ENCODE assay signal across 8 mouse cellular contexts in the genomic region with DNA sequence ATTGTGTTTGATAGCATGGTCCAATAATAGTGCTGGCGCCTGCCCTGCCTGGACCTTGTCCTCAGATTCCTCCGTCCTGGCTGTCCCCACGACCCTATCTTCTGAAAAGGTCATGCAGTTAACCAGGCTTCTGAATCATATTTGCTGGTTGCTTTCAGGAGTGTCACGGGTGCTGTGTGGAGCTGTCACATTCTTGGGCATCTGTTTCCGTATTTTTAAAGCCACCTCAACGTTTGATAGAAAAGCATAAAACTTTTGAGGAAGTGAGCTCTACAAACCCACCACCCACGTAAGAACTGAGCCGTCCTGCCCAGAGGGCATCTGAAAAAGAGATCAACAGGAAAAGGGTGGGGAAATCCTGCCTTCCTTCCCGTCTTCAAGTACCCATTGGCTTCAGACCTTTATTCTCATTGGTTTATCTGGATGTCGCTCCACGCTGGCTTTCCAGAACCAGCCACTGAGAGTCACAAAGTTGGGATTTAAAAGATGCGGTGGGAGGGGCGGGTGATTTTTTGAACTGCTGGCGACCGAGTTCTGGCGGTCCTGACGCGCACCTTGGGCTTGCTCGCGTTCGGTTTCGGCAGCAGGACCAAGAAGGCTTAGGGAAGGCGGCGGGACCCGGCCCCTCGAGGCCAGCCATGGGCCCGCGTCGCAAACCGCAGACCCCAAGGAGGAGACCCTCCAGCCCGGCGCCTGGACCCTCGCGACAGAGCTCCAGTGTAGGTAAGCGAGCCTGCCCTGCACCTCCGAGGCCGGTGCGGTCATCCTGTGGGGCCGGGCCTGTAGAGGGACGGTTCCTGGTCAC. TPM values are rescaled to one million over a fixed set of nuclear protein-coding genes. Genes with fewer than 3 reads are reported as not detected.
DNase-seq lines count a peak whose midpoint lies in the region; ATAC-seq and TF ChIP-seq lines count a peak whose summit lies in the region.

TSS of gene Cenpa (plus strand) at position 387 of the 805 bp plus-strand sequence.

- peak within 1 kb of the TSS; percentile 91 for H3K9ac ChIP-seq in heart, embryonic 12.5 days
- peak within 1 kb of the TSS; percentile 75 for H3K9ac ChIP-seq in kidney, postnatal 0 days (ENCODE audit: low read depth, low read length)
- peak within 1 kb of the TSS; percentile 95 for H3K9ac ChIP-seq in liver, embryonic 11.5 days (ENCODE audit: low read depth, low read length)
- peak within 1 kb of the TSS; percentile 70 for H3K9ac ChIP-seq in stomach, embryonic 14.5 days (replicated peaks; ENCODE audit: low read depth, low read length)

- H3K27me3 ChIP-seq in heart, embryonic 12.5 days (replicated peaks): no peaks in the 10 kb centered on the region
- H3K27me3 ChIP-seq in kidney, postnatal 0 days (ENCODE audit: insufficient read depth, low read length): no peaks in the 10 kb centered on the region
- H3K27me3 ChIP-seq in liver, embryonic 11.5 days (replicated peaks; ENCODE audit: control insufficient read depth, insufficient read depth, low read length): no peaks in the 10 kb centered on the region
- no peaks in the 10 kb centered on the region for H3K27me3 ChIP-seq in stomach, embryonic 14.5 days (ENCODE audit: control insufficient read depth, insufficient read depth, low read length)

- peaks cover 24% of the 10 kb centered on the region for H3K36me3 ChIP-seq in heart, embryonic 12.5 days
- H3K36me3 ChIP-seq in kidney, postnatal 0 days (ENCODE audit: insufficient read depth, low read length): no peaks in the 10 kb centered on the region
- H3K36me3 ChIP-seq in liver, embryonic 11.5 days (ENCODE audit: control insufficient read depth, insufficient read depth, low read length): peaks cover 27% of the 10 kb centered on the region
- H3K36me3 ChIP-seq in stomach, embryonic 14.5 days (ENCODE audit: control insufficient read depth, insufficient read depth, low read length): peaks cover 11% of the 10 kb centered on the region; the same call in 1 of the 2 replicates

- no peaks in the 10 kb centered on the region for H3K9me3 ChIP-seq in heart, embryonic 12.5 days (replicated peaks)
- no peaks in the 10 kb centered on the region for H3K9me3 ChIP-seq in kidney, postnatal 0 days (replicated peaks; ENCODE audit: low read length)
- H3K9me3 ChIP-seq in liver, embryonic 11.5 days (ENCODE audit: control insufficient read depth, low read length): no peaks in the 10 kb centered on the region
- no peaks in the 10 kb centered on the region for H3K9me3 ChIP-seq in stomach, embryonic 14.5 days (ENCODE audit: control insufficient read depth, low read depth, low read length)

- H3K27ac ChIP-seq in heart, embryonic 12.5 days (ENCODE audit: poor library complexity, severe bottlenecking): peak within 1 kb of the TSS; percentile 95
- peak within 1 kb of the TSS; percentile 90 for H3K27ac ChIP-seq in kidney, postnatal 0 days
- peak within 1 kb of the TSS; percentile 82 for H3K27ac ChIP-seq in liver, embryonic 11.5 days (ENCODE audit: low read depth, low read length)
- peak within 1 kb of the TSS; percentile 76 for H3K27ac ChIP-seq in stomach, embryonic 14.5 days (ENCODE audit: low read length)

- ATAC-seq in erythroid progenitor cell, adult 5-6 weeks (replicated peaks; ENCODE audit: low FRiP score, poor library complexity, severe bottlenecking): peak; percentile 92
- peak; percentile 92 for ATAC-seq in heart, embryonic 12.5 days (ENCODE audit: insufficient number of reproducible peaks, low FRiP score)
- peak; percentile 91 for ATAC-seq in kidney, postnatal 0 days (replicated peaks; ENCODE audit: low FRiP score, low read depth)
- peak; percentile 93 for ATAC-seq in liver, embryonic 11.5 days (replicated peaks; ENCODE audit: low FRiP score)
- peak; percentile 95 for ATAC-seq in stomach, embryonic 14.5 days (ENCODE audit: insufficient number of reproducible peaks, insufficient read depth, low FRiP score, low read depth)

- no peak for TF ChIP-seq CTCF in kidney, postnatal 0 days (IDR thresholded peaks at IDR 0.05; ENCODE audit: low read depth)

- under 1% methylated on average over 40 of the region's 40 CpGs for WGBS in heart, embryonic 12.5 days
- WGBS in kidney, postnatal 0 days: under 1% methylated on average over 40 of the region's 40 CpGs
- under 1% methylated on average over 40 of the region's 40 CpGs for WGBS in liver, embryonic 11.5 days
- WGBS in stomach, embryonic 14.5 days: under 1% methylated on average over 40 of the region's 40 CpGs

- peak within 1 kb of the TSS; percentile 98 for H3K4me3 ChIP-seq in heart, embryonic 12.5 days
- peak within 1 kb of the TSS; percentile 94 for H3K4me3 ChIP-seq in kidney, postnatal 0 days (replicated peaks; ENCODE audit: low read depth, low read length)
- peak within 1 kb of the TSS; percentile 88 for H3K4me3 ChIP-seq in liver, embryonic 11.5 days (ENCODE audit: low read depth, low read length)
- peak within 1 kb of the TSS; percentile 77 for H3K4me3 ChIP-seq in stomach, embryonic 14.5 days (ENCODE audit: low read depth, low read length)

- peak; percentile 97 for DNase-seq in CD4-positive helper T cell, adult 2 months (ENCODE audit: low read depth, low spot score)
- DNase-seq in brain, embryonic 18.5 days (ENCODE audit: low read depth, low spot score): peak; percentile 89
- peak; percentile 99 for DNase-seq in kidney, postnatal 0 days (ENCODE audit: low spot score)
- DNase-seq in liver, embryonic 11.5 days (ENCODE audit: low spot score): peak; percentile 84
- DNase-seq in naive thymus-derived CD4-positive, alpha-beta T cell, adult 2 months (ENCODE audit: low read depth): peak; percentile 95

- H3K4me1 ChIP-seq in heart, embryonic 12.5 days (replicated peaks): peaks cover 23% of the 10 kb centered on the region
- no peaks in the 10 kb centered on the region for H3K4me1 ChIP-seq in kidney, postnatal 0 days (replicated peaks; ENCODE audit: insufficient read depth, low read length)
- peaks cover 17% of the 10 kb centered on the region for H3K4me1 ChIP-seq in liver, embryonic 11.5 days (replicated peaks; ENCODE audit: control insufficient read depth, insufficient read depth, low read length)
- H3K4me1 ChIP-seq in stomach, embryonic 14.5 days (ENCODE audit: control insufficient read depth, insufficient read depth, low read length): peaks cover 10% of the 10 kb centered on the region

- H3K4me2 ChIP-seq in heart, embryonic 12.5 days: peak within 1 kb of the TSS; percentile 85
- H3K4me2 ChIP-seq in kidney, postnatal 0 days (ENCODE audit: low read length): peak within 1 kb of the TSS; percentile 72
- peak within 1 kb of the TSS; percentile 77 for H3K4me2 ChIP-seq in liver, embryonic 11.5 days
- peak within 1 kb of the TSS; percentile 66 for H3K4me2 ChIP-seq in stomach, embryonic 14.5 days (replicated peaks; ENCODE audit: low read depth, low read length)

RNA-seq across cellular contexts. Expression of gene Cenpa, which starts in this region (rescaled TPM):
- 501 and 540 TPM in 2 replicates for total RNA-seq in erythroid progenitor cell, adult 5-6 weeks (2015; ENCODE audit: low replicate concordance)
- 370 and 444 TPM in 2 replicates for total RNA-seq in erythroid progenitor cell, adult 5-6 weeks (2017; ENCODE audit: low replicate concordance)
- 264 and 282 TPM in 2 replicates for polyA plus RNA-seq in heart, embryonic 12.5 days (2016; fragmentation: Nextera tagmentation; extraction: Ambion mirVana)
- polyA plus RNA-seq in kidney, postnatal 0 days (2015; fragmentation: Nextera tagmentation; extraction: Ambion mirVana): 171 and 175 TPM in 2 replicates
- 326 and 357 TPM in 2 replicates for polyA plus RNA-seq in liver, embryonic 11.5 days (2014; fragmentation: Nextera tagmentation; extraction: Ambion mirVana)
- polyA plus RNA-seq in stomach, embryonic 14.5 days (2014; fragmentation: Nextera tagmentation; extraction: Ambion mirVana): 264 and 303 TPM in 2 replicates

Comparison
In these comparisons a context has a peak if more than half of its experiments do, and no peak if none do; other contexts are left out.
1. Peak in every context shown above with its lines: DNase-seq, ATAC-seq, H3K4me3 ChIP-seq and H3K27ac ChIP-seq.